Mouse (Mus musculus) thymus, adult 2 months (tissue): Measurements from ENCODE around the gene Gm5431. TPM values are rescaled to one million over a fixed set of nuclear protein-coding genes. Genes with fewer than 3 reads are reported as not detected.
"Not testable (repeated sequence)": the region's sequence is repeated elsewhere in the genome, so short reads cannot be mapped to it uniquely, and the experiment has no call there.

Experiments used
- DNase-seq: peaks from one replicate; pipeline ENCODE4 v3.0.0; 2021
- H3K27ac ChIP-seq: fragments of 200-500 bp; 2 replicates; pipeline ENCODE4 v1.5.1; 2012; ENCODE audit warnings: low read length, control low read depth; ENCODE audit not compliant: control insufficient read depth, insufficient read depth
- H3K27me3 ChIP-seq: fragments of 200-500 bp; 2 replicates; pipeline ENCODE4 v1.6.1; 2012; ENCODE audit warnings: mild to moderate bottlenecking, low read length, moderate library complexity, mixed read lengths; ENCODE audit not compliant: control insufficient read depth, insufficient read depth
- H3K36me3 ChIP-seq: fragments of 200-500 bp; 2 replicates; pipeline ENCODE4 v1.6.1; 2012; ENCODE audit warnings: mild to moderate bottlenecking, low read length, moderate library complexity; ENCODE audit not compliant: control insufficient read depth, insufficient read depth
- H3K4me1 ChIP-seq: fragments of 200-500 bp; replicated peaks from 2 replicates; pipeline ENCODE4 v1.6.1; 2012; ENCODE audit warnings: low read length; ENCODE audit not compliant: control insufficient read depth, insufficient read depth
- H3K4me3 ChIP-seq: fragments of 200-500 bp; 2 replicates; pipeline ENCODE4 v1.5.1; 2012; ENCODE audit warnings: mild to moderate bottlenecking, low read length, control low read depth, moderate library complexity; ENCODE audit not compliant: control insufficient read depth, insufficient read depth
- CTCF ChIP-seq: fragments of 200-500 bp; IDR thresholded peaks from 2 replicates; pipeline ENCODE4 v1.5.1; 2012; ENCODE audit warnings: mild to moderate bottlenecking, control low read depth, low read length, moderate library complexity, borderline replicate concordance; ENCODE audit not compliant: control insufficient read depth, poor library complexity, insufficient read depth; ENCODE audit errors: extremely low read depth
- POLR2A ChIP-seq: fragments of 200-500 bp; IDR thresholded peaks from 2 replicates; pipeline ENCODE4 v1.6.1; 2012; ENCODE audit warnings: mild to moderate bottlenecking, low read length, control low read depth, moderate library complexity; ENCODE audit not compliant: control insufficient read depth, poor library complexity, insufficient read depth; ENCODE audit errors: extremely low read depth
- WGBS: fragments of 180-500 bp; shearing (Covaris S2); methylation state at CpG from one replicate; pipeline ENCODE4 v1.1.7; 2018; 5-methylcytosine and 5-hydroxymethylcytosine counted together
- polyA plus RNA-seq: library from polyadenylated mRNA; depleted of rRNA; stranded (reverse); fragments of >200 nt; gene quantifications from 2 replicates; pipeline ENCODE4 v1.2.3, GENCODE M21; 2012

Gm5431 gene
- polyA plus RNA-seq, 1 experiment: 0.34 TPM

DNA sequence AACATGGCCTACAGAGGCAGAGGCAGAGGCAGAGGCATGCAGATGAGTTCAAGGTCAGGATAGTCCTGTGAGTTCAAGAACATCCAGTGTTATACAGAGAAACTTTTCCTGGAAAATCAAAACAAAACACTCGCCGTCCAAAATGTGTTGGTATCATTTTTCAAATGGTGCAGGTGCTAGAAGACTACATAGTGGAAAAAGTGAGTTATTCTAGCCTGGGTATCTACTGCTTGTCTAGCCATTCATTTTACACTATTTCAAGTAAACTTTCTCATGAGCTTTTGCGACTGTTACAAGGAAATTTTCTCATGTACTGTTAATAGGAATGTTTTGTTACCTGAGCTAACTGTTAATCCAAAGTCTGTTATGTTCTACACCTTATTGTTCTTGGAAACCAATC, 16.4 kb upstream of the Gm5431 start:
- Histone ChIP-seq H3K4me3 (no peak overlapping the region), H3K4me1 (no peaks in the 10 kb centered on the region), H3K27me3 (no peaks in the 10 kb centered on the region), H3K27ac (no peak overlapping the region), H3K36me3 (no peaks in the 10 kb centered on the region)
- 94% methylated on average over 3 of the region's 3 CpGs for WGBS
- TF ChIP-seq POLR2A (no peak), CTCF (no peak)
- DNase-seq: no peak

DNA sequence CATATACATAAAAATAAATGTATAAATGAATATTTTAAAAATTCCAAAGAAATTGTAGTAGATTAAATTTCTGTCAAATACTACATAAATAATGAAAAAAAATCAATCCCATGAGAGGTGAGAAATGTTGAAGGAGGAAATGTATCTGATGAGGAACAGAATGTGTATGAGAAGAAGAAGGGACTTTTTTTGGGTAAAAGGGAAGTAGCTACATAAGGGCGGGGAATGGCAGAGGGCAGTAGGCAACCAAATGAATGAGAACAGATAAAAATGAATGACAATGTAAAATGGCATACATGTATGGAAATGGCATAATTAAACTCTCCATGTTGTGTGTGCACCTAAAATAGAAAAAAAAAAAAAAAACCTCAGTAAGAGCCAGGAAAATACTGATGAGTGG, 11.6 kb upstream of the Gm5431 start:
- Histone ChIP-seq H3K4me3 (no peak overlapping the region), H3K27me3 (no peaks in the 10 kb centered on the region), H3K4me1 (no peaks in the 10 kb centered on the region), H3K36me3 (no peaks in the 10 kb centered on the region), H3K27ac (no peak overlapping the region)
- WGBS: 97% methylated on average over 1 of the region's 1 CpGs
- no peak for DNase-seq
- TF ChIP-seq POLR2A: no peak
- no peak for TF ChIP-seq CTCF

DNA sequence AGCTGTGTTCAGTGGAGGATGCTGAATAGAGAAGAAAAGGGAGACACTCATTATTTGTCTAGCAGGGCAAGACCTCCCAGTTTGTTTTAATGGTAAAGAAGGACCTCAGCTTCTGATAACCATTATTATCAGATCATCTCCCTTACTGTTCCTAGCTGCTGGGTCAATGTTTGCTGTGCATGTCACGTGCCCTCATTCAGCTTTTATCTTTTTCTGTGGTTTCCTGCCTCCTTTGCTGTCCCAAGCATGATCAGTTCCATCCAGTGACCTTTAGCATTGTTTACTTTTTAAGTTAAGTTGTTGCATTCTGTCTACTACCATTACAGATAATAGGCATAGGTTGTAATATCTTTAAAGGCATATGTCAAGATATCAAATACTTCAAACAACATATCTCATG, 6.4 kb upstream of the Gm5431 start:
- 57% methylated on average over 1 of the region's 1 CpGs for WGBS
- TF ChIP-seq POLR2A (no peak), CTCF (no peak)
- no peaks in the 10 kb centered on the region for H3K27me3 ChIP-seq
- no peaks in the 10 kb centered on the region for H3K36me3 ChIP-seq
- H3K4me3 ChIP-seq: no peak overlapping the region
- no peak overlapping the region for H3K27ac ChIP-seq
- no peaks in the 10 kb centered on the region for H3K4me1 ChIP-seq
- no peak for DNase-seq

DNA sequence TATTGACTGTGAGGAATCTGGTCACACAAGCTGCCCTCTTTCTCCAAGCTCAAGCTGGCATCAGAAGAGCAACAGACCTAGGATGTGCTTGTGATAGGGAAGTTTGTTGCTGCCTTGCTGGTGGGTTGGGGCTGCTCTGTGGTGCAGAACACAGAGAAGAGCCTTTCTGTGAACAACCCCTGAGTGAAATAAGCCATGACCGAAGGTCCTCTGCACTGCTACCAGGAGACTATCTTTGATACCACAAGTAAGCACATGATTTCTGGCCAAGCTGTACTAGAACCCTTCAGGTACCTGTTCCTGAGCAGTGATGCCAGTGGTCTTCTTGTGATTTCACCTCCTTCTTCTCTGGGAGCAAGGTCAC, 465 bp downstream of the Gm5431 start:
- H3K27me3 ChIP-seq, H3K4me1 ChIP-seq, H3K4me3 ChIP-seq, H3K27ac ChIP-seq, H3K36me3 ChIP-seq, DNase-seq: not testable (repeated sequence)
- WGBS: 46% methylated on average over 1 of the region's 1 CpGs

DNA sequence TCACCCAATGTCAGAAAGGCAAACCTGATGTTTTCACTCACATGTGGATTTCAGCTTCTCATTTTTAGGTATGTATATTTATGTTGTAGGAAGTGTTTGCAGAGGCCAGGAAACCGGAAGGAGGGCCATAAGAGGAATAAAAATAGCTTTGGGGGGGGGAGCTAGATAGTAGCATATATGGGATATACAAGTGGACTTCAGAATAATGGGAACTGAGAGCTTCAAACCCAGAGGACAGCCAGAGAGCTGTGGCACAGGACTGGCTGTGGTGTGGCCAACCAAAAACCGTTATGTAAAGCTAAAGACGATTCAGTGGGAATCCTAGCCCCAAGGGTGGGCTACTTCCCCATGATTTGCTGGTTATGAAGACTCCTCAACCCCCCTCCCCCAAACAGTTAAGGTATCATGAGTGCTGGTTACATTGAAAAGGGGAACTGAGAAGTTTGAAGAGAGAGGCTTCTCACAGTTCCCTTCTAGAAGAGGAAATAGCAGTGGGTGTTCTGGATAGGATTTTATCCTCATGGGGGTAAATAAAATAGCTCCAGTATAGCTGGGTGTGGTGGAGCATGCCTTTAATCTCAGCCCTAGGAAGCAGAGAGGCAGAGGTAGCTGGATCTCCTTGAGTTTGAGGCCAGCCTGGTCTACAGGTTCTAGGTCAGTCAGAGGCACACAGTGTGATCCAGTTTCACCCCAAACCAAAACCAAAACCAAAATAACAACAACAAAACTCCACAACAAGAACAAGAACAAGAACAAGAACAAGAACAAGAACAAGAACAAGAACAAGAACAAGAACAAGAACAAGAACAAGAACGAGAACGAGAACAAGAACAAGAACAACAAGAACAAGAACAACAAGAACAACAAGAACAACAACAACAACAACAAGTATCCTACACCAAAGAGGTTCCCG, 1.1 kb downstream of the Gm5431 start:
- H3K4me3 ChIP-seq, H3K4me1 ChIP-seq, H3K27ac ChIP-seq, H3K36me3 ChIP-seq, DNase-seq, H3K27me3 ChIP-seq: not testable (repeated sequence)
- 57% methylated on average over 6 of the region's 6 CpGs for WGBS

DNA sequence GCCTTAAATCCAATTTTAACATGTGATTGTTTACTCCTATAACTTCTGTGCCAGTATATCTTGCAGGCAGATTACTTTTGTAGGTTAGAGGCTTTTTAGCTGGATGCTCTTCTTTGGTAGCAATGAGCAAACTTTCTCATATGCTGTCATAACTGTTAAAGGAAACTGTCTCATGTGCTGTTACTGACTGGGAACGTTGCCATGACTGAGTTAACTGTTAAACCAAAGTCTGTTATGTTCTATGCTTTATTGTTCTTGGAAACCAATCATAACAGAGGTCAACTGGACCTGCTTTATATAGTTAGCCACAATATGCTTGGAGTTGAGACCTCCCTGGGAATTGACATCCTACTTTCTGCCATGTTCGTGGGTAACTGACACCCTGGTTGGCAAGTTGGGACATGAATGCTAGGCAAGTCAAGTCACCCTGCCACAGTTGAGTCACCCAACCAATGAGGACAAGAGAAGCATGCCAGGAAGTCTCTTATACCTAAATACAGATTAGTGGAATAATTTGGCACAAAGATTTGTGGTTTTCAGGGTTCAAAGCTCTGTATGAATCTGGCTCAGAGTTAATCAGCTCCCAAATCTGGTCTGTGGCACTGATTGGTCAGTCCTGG, 3.1 kb downstream of the Gm5431 start:
- H3K27me3 ChIP-seq: no peaks in the 10 kb centered on the region

DNA sequence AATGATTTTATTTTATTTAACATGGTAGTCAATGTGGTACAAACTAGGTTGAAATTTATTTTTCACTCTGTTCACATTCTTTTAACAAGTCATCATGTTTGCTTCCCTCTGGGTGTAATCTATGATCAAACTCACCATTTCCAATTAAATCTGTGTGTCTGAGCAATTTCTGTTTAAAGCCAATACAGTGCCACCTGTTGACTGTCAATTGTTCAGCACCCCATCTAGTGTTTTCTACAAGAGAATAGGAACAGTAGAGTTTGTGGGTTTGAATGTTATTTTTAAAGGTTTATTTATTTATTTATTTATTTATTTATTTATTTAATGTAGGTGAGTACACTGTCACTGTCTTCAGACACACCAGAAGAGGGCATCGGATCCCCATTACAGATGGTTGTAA, 25.3 kb downstream of the Gm5431 start:
- H3K27ac ChIP-seq: no peak overlapping the region
- H3K27me3 ChIP-seq: no peaks in the 10 kb centered on the region
- 95% methylated on average over 1 of the region's 1 CpGs for WGBS
- no peak overlapping the region for H3K4me3 ChIP-seq
- H3K36me3 ChIP-seq: no peaks in the 10 kb centered on the region
- TF ChIP-seq CTCF (no peak), POLR2A (no peak)
- peaks cover 6% of the 10 kb centered on the region for H3K4me1 ChIP-seq
- DNase-seq: no peak

More for the DNA sequence above, 3.1 kb downstream of the Gm5431 start:
- Histone ChIP-seq H3K4me3 (no peak overlapping the region), H3K36me3 (no peaks in the 10 kb centered on the region), H3K27ac (no peak overlapping the region), H3K4me1 (no peaks in the 10 kb centered on the region)
- TF ChIP-seq POLR2A (no peak), CTCF (no peak)
- WGBS: 53% methylated on average over 2 of the region's 2 CpGs
- no peak for DNase-seq

DNA sequence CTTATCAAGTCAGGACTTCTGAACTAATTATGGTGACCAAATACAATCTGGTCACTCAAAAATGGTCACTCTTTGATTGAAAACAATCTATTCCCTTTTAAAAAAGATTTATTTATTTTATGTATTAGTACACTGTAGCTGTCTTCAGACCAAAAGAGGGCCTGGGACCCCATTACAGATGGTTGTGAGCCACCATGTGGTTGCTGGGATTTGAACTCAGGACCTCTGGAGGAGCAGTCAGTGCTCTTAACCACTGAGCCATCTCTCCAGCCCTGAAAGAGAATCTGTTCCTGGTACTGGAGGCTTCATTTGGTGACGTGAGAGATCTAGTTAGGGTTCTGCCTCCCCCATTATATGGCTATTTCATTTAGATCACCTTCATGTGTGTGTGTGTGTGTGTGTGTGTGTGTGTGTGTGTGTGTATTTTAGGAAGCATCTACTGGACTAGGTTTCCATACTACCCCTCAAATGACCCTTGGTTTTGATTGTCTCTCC, 26.6 kb downstream of the Gm5431 start:
- not testable (repeated sequence) for DNase-seq, H3K4me3 ChIP-seq, H3K27ac ChIP-seq, H3K36me3 ChIP-seq, H3K27me3 ChIP-seq, H3K4me1 ChIP-seq
- 91% methylated on average over 1 of the region's 1 CpGs for WGBS
